Mouse (Mus musculus) lung, postnatal 0 days (tissue): ENCODE measurements around the gene Ndufa3.

Experiments used
- CTCF ChIP-seq: IDR thresholded peaks from 2 replicates; pipeline ENCODE4 v1.5.1; 2016; ENCODE audit warnings: antibody characterized with exemption, mild to moderate bottlenecking
- EP300 ChIP-seq: IDR thresholded peaks from 2 replicates; pipeline ENCODE4 v1.6.1; 2016; ENCODE audit warnings: antibody characterized with exemption, mild to moderate bottlenecking, control low read depth

- no peak for TF ChIP-seq EP300
- no peak for TF ChIP-seq CTCF
Measured at GRCm38 (mm10) chr7:3609082-3609481, 8.1 kb upstream of the Ndufa3 start.
